Mouse (Mus musculus) liver, embryonic 16.5 days (tissue): ENCODE data around the gene Bckdha. TPM values are rescaled to one million over a fixed set of nuclear protein-coding genes. Genes with fewer than 3 reads are reported as not detected.
A peak's percentile ranks its signal among the peaks of the same experiment; 100 is the strongest.

ENCODE experiments used
- ATAC-seq: fragments of 200-750 bp; cut with Nextera tagmentation; 2 replicates; pipeline ENCODE4 v1.8.0; 2017; ENCODE audit warnings: low read depth, mild to moderate bottlenecking, moderate number of reproducible peaks, moderate library complexity
- H3K27ac ChIP-seq: fragments of 300-500 bp; sonication (generic); 2 replicates; pipeline ENCODE4 v1.5.1; 2014; ENCODE audit warnings: mild to moderate bottlenecking, low read length
- H3K27me3 ChIP-seq: fragments of 300-500 bp; sonication (generic); 2 replicates; pipeline ENCODE4 v1.6.1; 2014; ENCODE audit warnings: low read depth, low read length, mixed read lengths; ENCODE audit not compliant: control insufficient read depth, insufficient read depth
- H3K36me3 ChIP-seq: fragments of 300-500 bp; sonication (generic); 2 replicates; pipeline ENCODE4 v1.6.1; 2014; ENCODE audit warnings: mild to moderate bottlenecking; ENCODE audit not compliant: control insufficient read depth, insufficient read depth
- H3K4me1 ChIP-seq: fragments of 300-500 bp; sonication (generic); 2 replicates; pipeline ENCODE4 v1.6.1; 2014; ENCODE audit warnings: low read depth, low read length, mixed read lengths; ENCODE audit not compliant: control insufficient read depth
- H3K4me2 ChIP-seq: fragments of 300-500 bp; sonication (generic); 2 replicates; pipeline ENCODE4 v1.6.1; 2014; ENCODE audit warnings: low read depth, low read length, mixed read lengths
- H3K4me3 ChIP-seq: fragments of 300-500 bp; sonication (generic); 2 replicates; pipeline ENCODE4 v1.5.1; 2014; ENCODE audit warnings: low read depth, mild to moderate bottlenecking, low read length
- H3K9ac ChIP-seq: fragments of 300-500 bp; sonication (generic); 2 replicates; pipeline ENCODE4 v1.6.1; 2014; ENCODE audit warnings: low read depth, low read length
- H3K9me3 ChIP-seq: fragments of 300-500 bp; sonication (generic); replicated peaks from 2 replicates; pipeline ENCODE4 v1.6.1; 2016; ENCODE audit warnings: low read length; ENCODE audit not compliant: control insufficient read depth
- WGBS: fragments of 180-500 bp; shearing (Covaris S2); extraction: QIAGEN DNeasy Blood & Tissue Kit; methylation state at CpG from one replicate; pipeline ENCODE4 v1.1.7; 2014; ENCODE audit not compliant: insufficient replicate concordance; 5-methylcytosine and 5-hydroxymethylcytosine counted together
- polyA plus RNA-seq: library from polyadenylated mRNA; unstranded; fragments of >200 nt; fragmentation: Nextera tagmentation; extraction: Ambion mirVana; gene quantifications from 2 replicates; pipeline ENCODE4 v1.2.1, GENCODE M21; 2015

Gene Bckdha
- polyA plus RNA-seq, 1 experiment from 2014 or later, result 43.1 TPM

- Histone ChIP-seq H3K9ac (no peak overlapping the region), H3K4me1 (peaks cover 74% of the 10 kb centered on the region), H3K4me2 (no peak overlapping the region), H3K27ac (no peak overlapping the region; the same call in 1 of the 2 replicates), H3K4me3 (no peak overlapping the region), H3K36me3 (no peaks in the 10 kb centered on the region), H3K9me3 (no peaks in the 10 kb centered on the region), H3K27me3 (no peaks in the 10 kb centered on the region)
- no peak for ATAC-seq
- 81% methylated on average over 6 of the region's 6 CpGs for WGBS
Measured at GRCm38 (mm10) chr7:25684659-25685058, 25.9 kb upstream of the Bckdha start.

GRCm38 (mm10) chr7:25683474-25684180, 24.8 kb upstream of the Bckdha start:
- peak overlapping the region; percentile 39 for H3K4me2 ChIP-seq
- 14% methylated on average over 7 of the region's 7 CpGs for WGBS
- H3K4me3 ChIP-seq, result peak overlapping the region; percentile 9; the same call in 1 of the 2 replicates
- H3K9ac ChIP-seq, result peak overlapping the region; percentile 37
- H3K36me3 ChIP-seq, result no peaks in the 10 kb centered on the region
- peaks cover 66% of the 10 kb centered on the region for H3K4me1 ChIP-seq
- no peaks in the 10 kb centered on the region for H3K27me3 ChIP-seq
- H3K9me3 ChIP-seq, result no peaks in the 10 kb centered on the region
- no peak for ATAC-seq
- H3K27ac ChIP-seq, result peak overlapping the region; percentile 65

GRCm38 (mm10) chr7:25681341-25682231, 22.8 kb upstream of the Bckdha start:
- no peak for ATAC-seq
- Histone ChIP-seq H3K4me1 (peaks cover 56% of the 10 kb centered on the region), H3K9ac (peak overlapping the region; percentile 39), H3K36me3 (no peaks in the 10 kb centered on the region), H3K27me3 (no peaks in the 10 kb centered on the region), H3K27ac (peak overlapping the region; percentile 97), H3K4me3 (peak overlapping the region; percentile 85), H3K9me3 (no peaks in the 10 kb centered on the region), H3K4me2 (peak overlapping the region; percentile 86)
- 13% methylated on average over 15 of the region's 15 CpGs for WGBS

- Histone ChIP-seq H3K4me2 (peak within 1 kb of the TSS; percentile 86), H3K27me3 (peaks cover 2% of the 10 kb centered on the region; the same call in 1 of the 2 replicates), H3K9me3 (no peaks in the 10 kb centered on the region), H3K4me3 (peak within 1 kb of the TSS; percentile 85), H3K4me1 (peaks cover 47% of the 10 kb centered on the region), H3K9ac (peak within 1 kb of the TSS; percentile 81), H3K36me3 (no peaks in the 10 kb centered on the region), H3K27ac (peak within 1 kb of the TSS; percentile 97)
- ATAC-seq, result peak; percentile 96
- under 1% methylated on average over 46 of the region's 46 CpGs for WGBS
Measured at GRCm38 (mm10) chr7:25680514-25681258, 21.9 kb upstream of the Bckdha start, which contains the start of gene B9d2. B9d2 (plus strand) TSS chr7:25680780.

GRCm38 (mm10) chr7:25679971-25680370, 21.2 kb upstream of the Bckdha start:
- 1% methylated on average over 6 of the region's 6 CpGs for WGBS
- Histone ChIP-seq H3K27ac (peak overlapping the region; percentile 97), H3K9ac (peak overlapping the region; percentile 63)

GRCm38 (mm10) chr7:25677013-25677412, 18.2 kb upstream of the Bckdha start:
- WGBS, result 80% methylated on average over 7 of the region's 7 CpGs
- H3K9me3 ChIP-seq, result no peaks in the 10 kb centered on the region

More at GRCm38 (mm10) chr7:25679971-25680370, 21.2 kb upstream of the Bckdha start:
- ATAC-seq, result no peak
- H3K36me3 ChIP-seq, result no peaks in the 10 kb centered on the region
- peaks cover 44% of the 10 kb centered on the region for H3K4me1 ChIP-seq
- peaks cover 9% of the 10 kb centered on the region for H3K27me3 ChIP-seq
- peak overlapping the region; percentile 86 for H3K4me2 ChIP-seq
- peak overlapping the region; percentile 85 for H3K4me3 ChIP-seq
- H3K9me3 ChIP-seq, result no peaks in the 10 kb centered on the region

GRCm38 (mm10) chr7:25676085-25676781, 17.5 kb upstream of the Bckdha start:
- WGBS, result 70% methylated on average over 15 of the region's 15 CpGs
- Histone ChIP-seq H3K9me3 (no peaks in the 10 kb centered on the region), H3K27me3 (peaks cover 22% of the 10 kb centered on the region), H3K4me2 (no peak overlapping the region), H3K4me3 (no peak overlapping the region), H3K9ac (no peak overlapping the region), H3K4me1 (peaks cover 23% of the 10 kb centered on the region), H3K36me3 (no peaks in the 10 kb centered on the region), H3K27ac (no peak overlapping the region)
- ATAC-seq, result no peak

More at GRCm38 (mm10) chr7:25677013-25677412, 18.2 kb upstream of the Bckdha start:
- H3K27ac ChIP-seq, result no peak overlapping the region
- ATAC-seq, result no peak
- H3K9ac ChIP-seq, result no peak overlapping the region
- peaks cover 22% of the 10 kb centered on the region for H3K27me3 ChIP-seq
- H3K4me1 ChIP-seq, result peaks cover 29% of the 10 kb centered on the region
- no peak overlapping the region for H3K4me2 ChIP-seq
- no peaks in the 10 kb centered on the region for H3K36me3 ChIP-seq
- H3K4me3 ChIP-seq, result no peak overlapping the region

- Histone ChIP-seq H3K4me1 (peaks cover 20% of the 10 kb centered on the region), H3K9ac (no peak overlapping the region), H3K4me3 (no peak overlapping the region), H3K36me3 (no peaks in the 10 kb centered on the region), H3K9me3 (no peaks in the 10 kb centered on the region), H3K27me3 (peaks cover 22% of the 10 kb centered on the region), H3K27ac (no peak overlapping the region), H3K4me2 (no peak overlapping the region)
- WGBS, result 61% methylated on average over 6 of the region's 6 CpGs
- ATAC-seq, result no peak
Measured at GRCm38 (mm10) chr7:25675405-25675804, 16.6 kb upstream of the Bckdha start.
